Mouse (Mus musculus): ENCODE measurements around the gene Tarsl2.

The Tarsl2 gene

DNA sequence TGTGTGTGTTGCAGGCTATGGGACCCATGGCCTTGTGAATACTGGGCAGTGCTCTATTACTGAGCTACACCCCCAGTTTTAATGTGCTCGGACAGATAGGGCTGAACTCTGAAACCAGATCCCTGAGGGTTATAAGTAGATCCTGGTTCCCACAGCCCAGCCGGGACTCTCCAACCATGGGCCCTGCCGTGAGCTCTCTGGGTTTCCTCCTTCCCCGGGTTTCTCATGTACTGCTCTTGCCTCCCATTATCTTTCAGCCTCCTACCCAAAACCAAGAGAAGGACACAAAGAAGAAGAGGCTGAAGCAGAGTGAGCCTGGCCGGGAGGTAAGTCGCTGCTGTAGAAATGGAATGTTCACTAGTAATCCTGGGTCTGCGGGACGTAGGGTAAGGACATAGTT lies 1.3 kb downstream of the Tarsl2 start:
- in situ Hi-C loops (cut with MboI, MseI) = loop anchor here (5.0 to 25.0 kb wide), 3 partner anchors 41 to 1259 kb away; partner anchors contain the start of genes Mcee (in 1 of the 2), Mphosph10 (in 1 of the 2) and Nsmce3 (in 1 of the 2)

GRCm38 (mm10) chr7:65650662-65651061 lies 6.0 kb downstream of the Tarsl2 start:
- in situ Hi-C loops (cut with MboI, MseI) = no loop called here

- in situ Hi-C loops (cut with MboI, MseI) = no loop called here
Measured at GRCm38 (mm10) chr7:65657490-65658120, 12.9 kb downstream of the Tarsl2 start.

DNA sequence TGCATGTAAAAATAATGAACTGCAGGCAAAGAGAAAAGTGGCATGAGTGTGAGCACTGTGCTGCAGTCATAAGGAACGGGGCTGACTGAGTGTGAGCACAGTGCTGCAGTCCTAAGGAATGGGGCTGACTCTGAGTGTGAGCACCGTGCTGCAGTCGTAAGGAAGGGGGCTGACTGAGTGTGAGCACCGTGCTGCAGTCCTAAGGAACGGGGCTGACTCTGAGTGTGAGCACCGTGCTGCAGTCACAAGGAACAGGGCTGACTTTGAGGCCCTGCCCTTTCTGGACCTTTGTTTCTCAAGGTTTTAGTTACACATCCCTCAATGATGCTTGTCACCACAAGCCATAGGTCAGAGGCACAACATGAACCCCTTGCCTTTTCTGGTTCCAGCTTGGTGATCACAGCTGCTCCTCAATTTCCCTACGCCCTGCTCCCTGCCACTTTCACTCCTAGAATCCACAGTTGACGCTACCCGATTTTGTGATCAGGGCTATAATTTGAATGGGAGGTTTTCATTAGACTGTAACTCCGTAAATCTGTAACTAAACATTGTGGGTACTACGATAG lies 18.6 kb downstream of the Tarsl2 start:
- in situ Hi-C loops (cut with MboI, MseI) = no loop called here

GRCm38 (mm10) chr7:65663886-65664285 lies 19.2 kb downstream of the Tarsl2 start:
- in situ Hi-C loops (cut with MboI, MseI) = no loop called here

DNA sequence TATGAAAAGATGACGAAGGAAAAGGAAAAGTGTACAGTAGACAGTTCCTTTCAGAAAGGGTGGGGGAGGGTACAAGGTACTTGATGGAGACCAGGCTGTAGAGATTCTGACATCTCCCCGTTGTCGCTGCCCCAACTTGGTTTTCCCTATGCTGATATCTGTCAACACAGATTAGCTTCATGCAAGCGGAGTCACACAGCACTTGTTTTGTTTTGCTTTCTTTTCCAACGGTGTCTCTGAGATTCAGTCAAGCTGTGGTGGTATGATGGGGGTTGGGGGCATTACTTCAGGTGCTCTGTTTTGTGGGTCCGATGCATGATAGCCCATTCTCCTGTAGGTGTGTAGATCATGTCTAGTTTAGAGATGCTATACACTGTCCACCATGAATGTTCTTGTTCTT lies 22.8 kb downstream of the Tarsl2 start:
- in situ Hi-C loops (cut with MboI, MseI) = no loop called here

DNA sequence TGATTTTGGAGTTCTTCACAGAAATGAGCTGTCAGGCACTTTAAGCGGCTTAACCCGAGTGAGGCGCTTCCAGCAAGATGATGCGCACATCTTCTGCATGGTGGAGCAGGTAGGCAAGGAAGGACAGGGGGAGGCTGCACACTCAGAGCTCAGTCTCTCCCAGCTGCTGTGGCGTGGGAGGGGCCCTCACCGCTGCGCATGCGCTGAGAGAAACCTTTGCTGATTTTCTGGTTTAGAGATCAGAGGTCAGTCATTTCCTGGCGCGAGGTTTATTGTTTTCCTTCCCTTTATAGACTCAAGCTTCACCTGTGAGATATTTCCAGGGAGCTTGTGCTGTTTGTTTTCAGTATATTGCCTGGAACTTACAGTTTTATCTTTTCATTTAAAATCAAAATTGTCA lies 33.4 kb downstream of the Tarsl2 start:
- in situ Hi-C loops (cut with MboI, MseI) = no loop called here

DNA sequence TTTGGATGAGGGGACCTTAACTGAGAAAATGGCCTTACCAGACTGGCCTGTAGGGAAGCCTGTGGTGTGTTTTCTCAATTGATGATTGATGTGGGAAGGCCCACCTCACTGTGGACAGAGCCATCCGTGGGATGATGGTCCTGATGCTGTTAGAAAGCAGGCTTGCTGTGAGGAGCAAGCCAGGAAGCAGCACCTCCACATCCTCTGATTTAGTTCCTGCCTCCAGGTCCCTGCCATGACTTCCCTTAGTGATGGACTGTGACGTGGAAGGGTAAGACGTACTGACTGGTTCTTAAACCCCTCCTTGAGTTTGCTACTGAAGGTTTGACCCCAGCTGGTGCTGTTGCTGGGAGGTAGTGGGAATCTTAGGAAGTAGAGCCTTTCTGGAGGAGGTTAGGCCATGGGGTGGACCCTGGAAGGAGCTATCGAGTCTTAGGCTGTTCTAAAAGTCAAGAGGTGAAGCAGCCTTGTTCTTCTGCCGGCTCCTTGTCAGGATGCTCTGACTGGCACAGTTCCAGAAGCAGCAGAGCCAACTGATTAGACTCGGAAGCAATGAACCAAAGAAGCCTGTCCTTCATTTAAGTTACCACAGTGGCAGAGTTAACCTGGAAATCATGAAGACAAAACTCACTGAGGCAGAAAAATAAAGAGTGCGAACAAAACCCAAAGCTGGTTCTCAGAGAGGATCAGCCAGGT lies 34.4 kb downstream of the Tarsl2 start:
- in situ Hi-C loops (cut with MboI, MseI) = no loop called here

- in situ Hi-C loops (cut with MboI, MseI) = no loop called here
Measured at GRCm38 (mm10) chr7:65681166-65681565, 36.5 kb downstream of the Tarsl2 start.

GRCm38 (mm10) chr7:65684256-65684835 lies 39.6 kb downstream of the Tarsl2 start:
- in situ Hi-C loops (cut with MboI, MseI) = no loop called here

DNA sequence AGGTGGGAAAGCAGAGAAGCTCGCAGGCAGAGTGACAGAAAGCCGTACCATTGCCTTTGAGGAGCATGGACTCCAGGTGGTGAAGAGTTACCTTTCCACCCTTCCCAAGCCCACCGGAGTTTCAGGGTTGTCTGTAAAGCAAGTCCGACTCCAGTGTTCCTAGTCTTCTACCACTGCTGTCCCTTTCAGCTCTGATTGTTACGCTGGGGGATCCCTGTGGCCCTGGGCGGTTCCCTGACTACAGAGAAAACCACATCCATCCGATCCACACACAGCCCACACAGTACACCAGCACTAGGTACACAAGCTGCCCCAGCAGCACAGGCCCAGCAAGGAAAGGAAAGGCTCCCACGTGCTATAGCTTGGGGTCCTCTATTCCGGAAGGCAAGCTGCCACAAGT lies 42.0 kb downstream of the Tarsl2 start:
- in situ Hi-C loops (cut with MboI, MseI) = loop anchor here in 1 of 2 experiments (5.0 kb wide), 1 partner anchor 39 kb away; no protein-coding TSS in a partner anchor

DNA sequence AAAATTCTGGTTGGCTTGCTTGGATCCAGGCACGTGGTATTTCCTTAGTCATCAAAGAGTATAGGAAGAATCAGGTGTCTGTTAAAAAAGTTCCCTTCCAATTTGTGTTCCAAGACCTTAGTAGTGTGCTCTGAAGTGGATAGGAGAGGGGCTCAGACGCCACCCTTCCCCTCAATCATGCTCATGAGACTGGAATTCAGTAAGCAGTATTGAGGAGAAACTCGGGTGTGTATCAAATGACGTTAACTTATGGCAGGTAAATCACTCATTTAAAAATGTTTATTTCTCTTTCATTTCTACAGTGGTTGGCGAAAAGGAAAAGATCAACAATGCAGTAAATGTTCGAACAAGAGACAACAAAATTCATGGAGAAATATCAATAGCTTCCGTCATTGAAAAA lies 46.2 kb downstream of the Tarsl2 start, which contains the start of gene Tm2d3:
Tm2d3 (plus strand) TSS at position 301 of the 400 bp plus-strand sequence.
- in situ Hi-C loops (cut with MboI, MseI) = loop anchor here in 1 of 2 experiments (10.0 kb wide), 1 partner anchor 1674 kb away; no protein-coding TSS in a partner anchor

DNA sequence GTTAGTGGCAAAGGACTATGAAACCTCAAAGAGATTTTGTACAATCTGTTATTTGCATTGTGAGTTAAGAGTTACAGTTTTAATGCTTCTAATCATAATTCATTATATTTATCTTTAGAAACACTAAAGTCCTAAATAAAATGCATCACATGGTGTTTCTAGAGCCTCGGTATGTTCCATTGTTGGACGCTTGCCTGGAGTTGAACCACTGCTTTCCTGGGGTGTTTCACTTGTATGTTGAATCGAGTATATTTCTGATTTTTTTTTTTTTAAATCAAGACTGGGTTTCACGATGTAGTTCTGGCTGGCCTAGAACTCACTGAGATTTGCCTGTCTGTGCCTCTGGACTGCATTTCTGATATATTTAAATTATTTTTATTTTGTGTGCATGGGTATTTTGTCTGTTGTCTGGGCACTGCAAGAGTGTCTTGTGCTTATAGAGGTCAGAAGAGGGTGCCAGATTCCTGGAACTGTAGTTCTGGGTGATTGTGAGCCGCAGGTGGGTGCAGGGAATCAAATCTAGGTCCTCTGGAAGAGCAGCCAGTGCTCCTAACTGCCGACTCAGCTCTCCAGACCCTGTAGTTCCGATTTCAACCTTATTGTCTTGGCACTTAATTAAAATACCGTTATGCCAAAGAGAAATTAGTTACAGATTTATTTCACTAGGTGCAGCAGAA lies 47.4 kb downstream of the Tarsl2 start:
- in situ Hi-C loops (cut with MboI, MseI) = loop anchor here in 1 of 2 experiments (10.0 kb wide), 1 partner anchor 1673 kb away; no protein-coding TSS in a partner anchor

- in situ Hi-C loops (cut with MboI, MseI) = loop anchor here in 1 of 2 experiments (10.0 kb wide), 1 partner anchor 1672 kb away; no protein-coding TSS in a partner anchor
Measured at GRCm38 (mm10) chr7:65692883-65693282, 48.2 kb downstream of the Tarsl2 start.

DNA sequence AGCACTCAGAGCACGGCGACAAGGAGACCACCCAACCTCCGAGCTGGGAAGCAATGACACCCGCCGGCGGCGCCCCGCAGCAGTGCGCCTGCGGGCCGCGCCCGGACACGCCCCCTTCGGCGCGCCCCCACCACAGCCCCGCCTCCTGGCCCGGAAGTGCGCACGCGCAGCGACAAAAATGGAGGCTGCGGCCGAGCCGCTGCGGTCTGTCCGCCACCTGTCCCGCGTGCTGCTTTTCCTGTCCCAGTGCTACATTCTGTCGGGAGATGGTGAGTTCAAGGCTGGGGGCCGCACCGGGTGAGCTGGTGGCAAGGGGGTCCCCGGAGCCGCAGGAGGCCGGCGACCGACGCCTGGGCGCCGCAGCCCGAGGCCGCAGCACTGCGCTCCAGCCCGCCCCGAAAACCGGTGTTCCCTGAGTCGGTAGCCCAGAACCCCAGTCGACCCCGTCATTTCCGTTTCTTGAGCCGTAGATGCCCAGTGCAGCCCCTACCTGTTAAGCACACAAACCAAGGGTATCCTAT lies 48.7 kb downstream of the Tarsl2 start:
- in situ Hi-C loops (cut with MboI, MseI) = loop anchor here in 1 of 2 experiments (10.0 kb wide), 1 partner anchor 1671 kb away; no protein-coding TSS in a partner anchor

DNA sequence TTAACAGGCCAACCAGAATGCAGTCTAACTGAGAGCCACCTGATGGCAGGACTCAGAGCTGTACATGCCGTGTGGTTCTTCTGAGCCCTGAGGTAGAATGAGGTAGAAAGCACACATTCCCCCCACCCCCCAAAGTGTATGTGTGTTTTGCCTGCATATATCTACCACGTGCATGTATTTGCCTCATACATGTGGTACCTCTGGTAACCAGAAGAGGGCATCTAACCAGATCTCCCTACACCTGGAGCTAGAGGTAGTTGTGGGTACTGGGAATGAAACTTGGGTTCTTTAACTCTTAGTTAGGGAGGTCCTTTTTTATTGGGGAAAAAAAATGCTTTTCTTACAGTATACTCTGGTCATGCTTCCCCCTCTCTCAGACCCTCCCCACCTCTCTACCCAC lies 51.8 kb downstream of the Tarsl2 start:
- in situ Hi-C loops (cut with MboI, MseI) = loop anchor here in 1 of 2 experiments (5.0 to 10.0 kb wide), 2 partner anchors 356 to 1668 kb away; no protein-coding TSS in a partner anchor

DNA sequence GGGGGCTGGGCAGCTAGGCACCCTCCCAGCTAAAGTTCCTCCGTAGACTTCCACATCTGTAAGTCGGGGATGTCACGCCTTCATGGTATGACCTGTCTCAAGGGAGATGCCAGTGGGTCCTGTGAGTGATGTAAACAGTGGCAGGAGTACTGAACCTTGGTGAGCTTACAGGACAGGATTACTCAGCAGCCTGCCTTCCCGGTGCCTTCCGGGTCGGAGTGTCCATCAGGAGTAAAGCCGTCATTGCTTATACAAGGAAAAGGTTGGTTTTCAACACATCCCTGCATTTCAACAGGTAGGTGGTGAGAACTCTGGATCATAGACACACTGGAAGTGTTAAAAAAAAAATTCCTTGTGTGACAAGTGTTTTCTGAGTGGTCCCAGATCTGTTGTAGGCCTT lies 57.4 kb downstream of the Tarsl2 start:
- in situ Hi-C loops (cut with MboI, MseI) = loop anchor here in 1 of 2 experiments (5.0 to 10.0 kb wide), 2 partner anchors 350 to 603 kb away; no protein-coding TSS in a partner anchor

GRCm38 (mm10) chr7:65704818-65705242 lies 60.1 kb downstream of the Tarsl2 start:
- in situ Hi-C loops (cut with MboI, MseI) = loop anchor here in 1 of 2 experiments (5.0 to 10.0 kb wide), 2 partner anchors 347 to 600 kb away; no protein-coding TSS in a partner anchor

DNA sequence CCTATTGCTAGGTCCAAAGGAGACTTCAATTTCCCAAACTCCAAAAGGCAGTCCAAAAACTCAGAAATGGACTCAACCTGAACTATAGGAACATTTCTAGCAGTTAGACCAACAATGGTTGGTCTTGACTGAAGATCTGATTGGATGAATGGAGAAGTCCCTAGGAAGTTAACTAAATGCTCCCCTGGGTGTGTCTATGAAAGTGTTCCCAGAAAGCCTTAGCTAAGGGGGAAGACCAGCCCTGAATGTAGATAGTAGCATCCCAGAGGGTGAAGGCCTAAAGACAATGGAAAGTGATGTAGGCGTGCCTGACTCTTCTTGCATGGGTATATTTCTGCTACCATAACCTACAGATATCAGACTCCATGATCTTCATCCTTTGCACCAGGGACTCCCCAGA lies 63.8 kb downstream of the Tarsl2 start:
- in situ Hi-C loops (cut with MboI, MseI) = loop anchor here in 1 of 2 experiments (10.0 kb wide), 1 partner anchor 596 kb away; no protein-coding TSS in a partner anchor

DNA sequence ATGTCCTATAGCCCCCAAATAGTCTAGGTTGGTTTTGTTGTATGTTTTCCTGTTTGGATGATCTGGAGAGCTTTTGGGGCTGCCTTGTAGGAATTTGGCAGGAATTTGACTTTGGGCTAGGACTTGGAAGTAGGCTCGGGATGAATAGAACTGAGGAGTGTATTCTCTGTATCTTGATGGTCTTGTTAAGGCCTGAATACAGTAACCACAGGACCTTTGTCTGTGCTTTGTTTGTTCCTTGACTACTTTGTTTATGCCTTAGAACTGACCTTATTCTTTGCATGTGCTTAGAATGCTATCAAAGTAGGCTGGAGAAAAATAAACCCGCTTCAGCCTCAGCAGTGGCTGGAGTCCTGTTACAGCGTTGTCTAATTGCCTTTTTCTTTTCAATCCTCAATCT lies 65.6 kb downstream of the Tarsl2 start:
- in situ Hi-C loops (cut with MboI, MseI) = no loop called here

GRCm38 (mm10) chr7:65713782-65714181 lies 69.1 kb downstream of the Tarsl2 start:
- in situ Hi-C loops (cut with MboI, MseI) = no loop called here

Measured in T-helper 17 cell (primary cell).